Mouse (Mus musculus) lung, postnatal 36 days (tissue): ENCODE measurements around the gene Cwc27.
A peak's percentile ranks its signal among the peaks of the same experiment; 100 is the strongest.

Source experiments
- DNase-seq: peaks from one replicate; pipeline ENCODE4 v3.0.0; 2022; ENCODE audit warnings: mixed read lengths

Cwc27 gene

DNA sequence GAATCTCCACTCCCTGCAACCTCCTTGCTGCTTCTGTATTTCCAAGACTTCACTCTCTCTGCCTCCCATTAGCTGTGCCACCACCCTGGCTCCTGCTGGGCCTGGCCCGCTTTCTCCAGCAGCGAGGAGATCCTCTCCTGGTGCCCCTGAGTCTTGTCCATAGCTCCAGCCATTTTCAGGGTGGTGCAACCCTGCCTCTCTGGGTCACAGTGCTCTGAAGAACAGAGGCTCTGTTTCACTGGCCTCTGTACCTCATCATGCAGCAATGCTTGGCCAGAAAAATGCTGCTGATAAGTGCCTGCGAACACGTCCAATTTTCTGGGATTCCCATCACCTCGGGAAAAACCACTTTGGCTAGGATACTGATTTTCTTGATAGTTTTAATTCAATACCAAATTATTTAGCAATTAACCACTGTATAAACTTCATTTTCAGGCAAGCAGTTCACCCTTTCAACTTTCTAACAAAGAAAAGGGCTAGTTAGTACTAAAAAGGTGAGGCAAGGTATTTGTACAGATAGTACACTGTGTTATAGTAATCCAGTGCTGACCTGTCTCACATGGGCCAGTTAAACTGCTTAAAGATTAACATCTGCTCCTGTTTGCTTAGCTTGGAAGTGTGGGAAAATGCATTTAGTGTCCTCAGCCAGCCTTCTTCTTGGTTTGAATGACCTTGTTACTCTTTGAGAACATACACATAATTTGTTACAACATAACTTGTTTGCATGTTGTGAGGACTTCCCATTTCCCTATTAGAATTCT, 176.1 kb downstream of the Cwc27 start:
- peak; percentile 42 for DNase-seq

DNA sequence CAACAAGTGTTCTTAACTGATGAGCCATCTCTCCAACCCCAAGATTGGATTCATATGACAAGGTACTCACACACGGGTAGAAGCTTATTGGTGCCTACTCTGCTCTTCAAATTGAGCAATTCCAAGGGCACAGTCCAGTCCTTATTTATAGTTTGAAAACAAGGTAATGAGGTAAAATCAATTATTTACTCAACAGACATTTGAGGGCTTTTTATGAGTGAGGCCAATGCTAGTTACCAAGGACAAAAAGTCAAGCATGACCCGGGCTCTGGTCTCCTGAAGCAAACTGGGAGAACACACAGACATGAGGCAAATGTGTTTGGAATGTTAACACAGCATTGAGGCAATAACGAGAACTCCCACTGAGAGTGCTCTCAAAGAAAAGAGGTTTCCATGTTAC, 178.0 kb downstream of the Cwc27 start:
- peak; percentile 40 for DNase-seq

DNA sequence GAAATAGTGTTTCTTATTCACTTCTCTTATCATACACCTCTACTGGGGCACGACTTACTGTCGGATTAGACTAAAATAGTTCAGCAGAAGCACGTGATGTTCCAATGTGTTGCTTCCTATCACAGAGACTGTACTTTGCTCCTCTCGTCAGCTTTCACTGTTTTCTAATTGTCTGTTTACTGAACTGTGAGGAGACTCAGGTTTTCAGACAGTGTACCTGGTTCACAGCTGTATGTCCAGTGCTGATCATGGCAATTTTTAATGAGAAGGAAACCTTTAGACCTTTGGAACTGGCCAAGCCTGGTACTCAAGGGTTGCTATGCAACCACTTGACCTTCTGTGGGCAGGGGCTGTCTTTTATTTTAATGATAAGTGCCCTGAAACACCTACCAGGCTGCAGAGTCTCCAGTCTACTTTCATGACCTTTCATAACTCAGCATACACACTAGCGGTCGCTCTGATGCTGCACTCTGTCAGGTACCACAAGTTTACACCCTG, 180.9 kb downstream of the Cwc27 start:
- DNase-seq = peak; percentile 55

DNA sequence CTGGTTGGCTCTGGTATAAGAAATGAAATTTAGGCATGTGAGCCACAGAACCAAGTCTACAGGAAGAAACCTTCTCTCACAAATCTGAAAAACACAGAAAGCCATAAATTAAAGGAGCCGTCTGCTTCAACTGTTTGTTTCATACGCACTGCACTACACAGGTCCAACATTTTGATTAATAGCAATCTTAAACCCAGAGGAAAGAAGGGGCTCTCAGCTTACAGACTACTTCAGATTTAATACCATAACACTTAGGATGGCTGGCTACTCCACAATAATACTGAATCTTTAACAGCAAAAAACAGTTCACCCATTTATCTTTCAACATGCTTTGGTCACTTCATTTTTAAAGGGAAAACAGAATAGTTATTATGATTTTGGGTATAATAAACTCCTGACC, 182.2 kb downstream of the Cwc27 start:
- no peak for DNase-seq

DNA sequence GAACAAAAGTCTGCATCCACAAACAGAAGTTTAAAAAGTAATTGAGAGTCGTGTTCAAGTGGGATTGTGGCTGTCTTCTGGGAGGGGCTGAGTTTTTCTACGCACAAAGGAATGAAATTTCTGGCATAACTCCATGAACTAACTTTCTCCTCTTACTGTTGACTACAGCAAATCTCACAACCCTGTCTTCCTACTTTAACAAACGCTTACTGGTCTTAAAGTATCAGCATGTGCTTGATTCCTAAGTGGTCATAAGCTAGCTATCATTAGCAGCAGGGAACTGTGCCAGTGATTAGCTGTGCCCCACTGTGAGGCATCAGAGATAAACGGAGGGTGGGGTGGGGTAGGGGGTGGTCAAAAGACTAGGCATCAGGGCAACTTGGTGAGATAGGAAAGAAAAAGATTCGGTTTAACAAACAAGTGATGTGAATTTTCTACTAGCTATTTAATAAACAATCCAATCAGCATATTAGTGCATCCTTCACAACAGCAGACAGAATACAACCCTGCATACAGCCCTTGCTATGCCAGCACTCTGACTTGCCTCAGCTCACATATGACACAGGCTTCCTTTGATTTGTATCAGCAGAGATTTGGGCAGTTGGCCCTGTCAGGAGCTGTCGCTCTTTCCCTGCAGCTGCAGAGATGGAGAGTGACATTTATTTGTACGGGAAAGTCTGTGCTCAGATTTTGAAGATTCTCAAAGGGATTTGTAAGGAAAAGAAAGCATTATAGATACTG, 184.3 kb downstream of the Cwc27 start:
- no peak for DNase-seq

DNA sequence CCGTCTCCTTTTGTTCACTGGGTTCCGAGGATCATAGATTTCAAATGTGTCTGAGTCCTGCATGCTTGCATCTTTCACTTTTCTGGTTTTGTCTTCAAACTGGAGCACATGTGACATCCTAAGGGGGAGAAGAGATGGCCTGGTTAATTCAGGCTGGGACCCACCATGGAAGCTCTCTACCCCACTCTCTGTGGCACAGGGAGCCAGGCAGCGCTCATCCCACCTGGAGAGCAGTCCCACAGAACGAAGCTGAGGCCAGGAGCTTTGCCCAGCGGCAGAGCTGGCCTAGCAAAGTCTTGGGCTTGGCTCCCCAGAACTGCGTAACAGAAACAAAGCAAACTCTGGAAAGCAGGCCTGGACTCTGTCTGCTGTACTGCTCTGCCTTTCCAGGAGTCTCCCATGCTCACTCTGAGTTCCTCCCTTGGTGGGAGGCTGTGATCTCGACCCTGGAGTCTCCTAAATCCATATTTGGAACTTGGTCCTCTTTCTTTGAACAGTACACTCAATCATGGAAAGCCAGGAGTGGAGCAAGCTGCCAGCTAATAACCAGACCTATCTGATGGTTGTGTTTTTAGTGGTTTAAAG, 185.2 kb downstream of the Cwc27 start:
- DNase-seq = no peak

DNA sequence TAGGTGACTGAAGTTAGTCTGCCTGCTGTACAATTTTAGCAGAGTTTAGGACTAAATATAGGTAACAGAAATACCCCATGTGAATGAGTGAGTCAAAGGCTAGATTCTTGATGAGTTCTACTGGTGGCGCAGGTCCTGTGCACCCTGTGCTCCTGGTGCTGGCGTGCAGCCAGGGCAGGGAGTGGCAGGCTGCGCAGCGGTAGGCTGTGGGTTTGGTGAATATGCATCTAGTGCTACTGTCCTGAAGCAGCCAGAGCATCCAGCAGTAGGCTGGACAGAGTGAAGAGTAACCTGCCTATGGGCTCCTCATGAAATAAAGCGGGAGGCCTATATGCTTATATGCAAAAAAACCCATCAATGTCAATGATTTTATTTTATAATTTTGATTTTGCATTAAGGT, 186.1 kb downstream of the Cwc27 start:
- DNase-seq = no peak

DNA sequence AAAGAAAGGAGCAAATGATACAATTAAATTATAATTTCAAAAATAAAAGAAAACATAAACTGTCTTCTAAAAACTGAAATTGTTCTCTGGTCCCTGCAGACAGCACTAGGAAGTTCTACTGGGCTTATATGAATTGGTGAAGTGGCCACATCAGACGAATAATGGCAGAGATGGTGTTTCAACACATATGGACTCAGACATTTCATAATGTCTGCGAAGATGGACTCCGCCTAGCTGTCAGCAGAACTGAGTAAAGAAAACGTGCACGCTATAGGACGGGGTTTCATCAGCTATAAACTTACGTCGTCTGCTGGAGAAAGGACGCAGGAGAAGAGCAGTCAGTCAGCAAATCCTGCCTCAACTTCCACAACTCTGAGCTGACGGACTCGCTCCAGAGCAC, 187.3 kb downstream of the Cwc27 start:
- DNase-seq = no peak

DNA sequence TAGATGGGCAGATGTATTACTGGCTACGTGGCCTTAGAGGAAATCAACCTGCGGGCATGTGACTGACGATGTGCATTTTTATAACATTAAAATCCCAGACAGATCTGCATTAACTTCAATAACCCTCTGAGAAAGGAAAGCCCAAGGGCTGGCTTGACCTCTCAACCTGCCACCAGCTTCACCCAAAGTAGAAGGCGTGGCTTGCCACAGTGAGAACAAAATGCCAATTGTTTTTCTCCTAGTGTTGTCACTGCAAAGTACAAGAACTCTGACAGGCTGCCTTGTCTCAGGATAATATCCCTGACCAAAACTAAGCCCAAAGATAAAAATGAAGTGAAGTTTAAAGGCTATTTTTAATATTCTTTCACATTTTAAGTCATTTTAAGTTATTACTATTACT, 188.9 kb downstream of the Cwc27 start:
- DNase-seq = no peak

DNA sequence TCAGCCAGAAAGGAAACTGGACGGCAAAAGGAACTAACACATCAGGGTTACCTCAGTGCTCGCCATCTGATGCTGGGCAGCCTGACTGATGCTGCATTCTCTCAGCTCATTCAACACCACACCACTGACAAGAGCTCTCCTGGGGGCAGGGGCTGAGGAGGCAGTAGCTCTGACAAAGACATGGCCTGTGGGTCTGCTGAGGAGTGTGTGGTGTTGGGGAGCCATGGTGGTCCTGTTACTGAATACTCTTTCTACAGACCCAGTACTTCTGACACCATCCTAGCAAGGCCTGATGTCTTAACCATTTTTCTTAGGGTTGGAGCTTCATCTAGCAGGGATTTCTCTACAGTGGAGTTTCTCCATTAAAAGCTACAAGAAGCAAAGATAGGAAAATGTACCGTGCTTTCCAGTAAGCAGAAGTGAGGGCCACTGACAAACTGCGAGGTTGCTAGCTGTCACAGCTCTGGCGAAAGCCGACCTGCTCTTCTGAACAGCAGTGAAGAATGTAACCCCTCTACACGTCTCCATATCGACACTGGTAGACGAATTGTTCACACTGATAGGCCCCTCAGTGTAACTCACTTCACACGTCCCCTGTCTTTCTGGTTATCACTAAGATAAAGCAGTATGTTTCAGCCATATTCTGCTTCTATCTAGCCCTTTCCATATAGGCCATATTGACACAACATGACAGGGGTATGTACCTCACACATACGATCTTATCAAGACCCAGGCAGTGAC, 189.6 kb downstream of the Cwc27 start:
- no peak for DNase-seq

DNA sequence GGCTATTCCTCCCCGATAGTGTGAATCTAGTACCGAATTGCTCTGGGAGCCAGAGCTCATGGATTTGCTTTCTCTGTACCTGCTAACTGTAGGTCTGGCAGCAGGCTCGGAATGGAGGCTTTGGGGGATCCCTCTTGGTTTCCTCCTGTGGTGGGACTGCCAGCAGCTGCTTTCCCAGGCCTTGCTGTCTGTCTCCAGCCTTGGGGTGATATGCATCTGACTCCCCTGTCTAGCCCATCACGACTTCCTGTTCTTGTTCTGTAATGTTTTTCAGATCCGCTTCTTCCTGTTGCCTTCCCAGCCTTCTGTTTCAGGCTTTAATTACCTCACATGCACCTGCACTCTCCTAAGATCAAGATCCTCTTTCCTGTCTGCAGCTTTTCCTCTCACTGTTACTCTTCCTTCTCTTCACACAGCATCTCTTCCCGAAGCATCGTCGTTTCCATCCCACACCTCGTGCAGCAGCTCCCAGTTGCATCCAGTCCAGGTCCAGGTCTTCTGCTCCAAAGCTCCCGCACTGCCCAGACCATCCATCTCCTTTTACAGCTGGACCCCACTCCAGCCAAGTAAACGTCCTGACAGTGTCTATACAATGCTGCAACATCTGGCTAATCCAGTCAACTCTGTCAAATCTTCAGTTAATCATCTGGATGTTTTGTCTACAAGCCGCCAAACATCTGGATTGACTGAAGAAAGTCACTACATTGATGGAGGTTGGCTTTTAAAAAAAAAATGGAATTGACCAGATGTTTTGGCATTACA, 193.6 kb downstream of the Cwc27 start:
- DNase-seq = no peak

DNA sequence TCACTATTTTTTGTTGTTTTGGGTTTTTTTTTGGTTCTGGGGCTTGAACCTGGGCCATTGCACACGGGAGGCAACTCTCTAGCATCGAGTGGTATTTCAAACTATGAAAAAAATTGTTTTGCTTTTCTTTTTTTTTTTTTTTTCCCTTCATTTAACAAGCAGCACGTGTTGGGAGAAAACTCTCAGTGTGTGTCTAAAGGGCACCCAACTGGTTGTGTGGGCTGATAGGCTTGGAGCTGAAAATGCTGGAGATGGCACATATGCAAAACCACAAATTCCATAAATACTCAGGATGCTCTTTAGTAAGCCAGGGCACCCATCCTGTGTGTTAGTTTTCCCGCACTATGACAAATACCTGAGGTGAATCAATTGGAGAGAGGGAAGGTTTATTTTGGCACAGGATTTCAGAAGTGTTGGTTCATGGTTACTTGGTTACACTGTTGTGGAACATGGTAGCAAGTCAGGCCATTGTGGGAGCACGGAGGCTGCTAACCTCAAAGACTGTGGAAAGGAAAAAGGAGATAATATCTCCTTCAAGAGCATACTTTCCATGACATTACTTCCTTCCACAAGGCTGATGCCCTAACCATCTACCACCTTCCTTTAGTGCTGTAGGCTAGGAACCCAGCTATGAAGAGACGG, 194.7 kb downstream of the Cwc27 start:
- no peak for DNase-seq

DNA sequence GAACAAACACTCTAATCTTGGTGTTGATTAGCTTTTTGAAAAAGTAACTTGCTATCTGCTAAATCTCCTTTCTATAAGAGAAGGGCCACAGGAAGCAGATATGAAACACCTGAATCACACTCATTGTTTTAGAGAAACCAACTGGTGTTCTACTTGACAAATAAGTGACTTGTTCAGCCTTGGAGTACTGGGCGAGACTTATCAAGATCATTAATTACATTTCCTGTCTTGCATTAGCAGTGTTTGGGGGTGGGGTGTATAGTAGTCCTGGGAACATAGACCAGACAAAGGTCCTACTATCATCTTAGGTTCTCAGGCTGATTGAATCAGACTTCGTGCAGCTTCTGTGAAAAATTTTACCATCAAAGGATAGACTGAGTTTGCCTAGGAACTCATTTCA, 196.5 kb downstream of the Cwc27 start:
- no peak for DNase-seq

DNA sequence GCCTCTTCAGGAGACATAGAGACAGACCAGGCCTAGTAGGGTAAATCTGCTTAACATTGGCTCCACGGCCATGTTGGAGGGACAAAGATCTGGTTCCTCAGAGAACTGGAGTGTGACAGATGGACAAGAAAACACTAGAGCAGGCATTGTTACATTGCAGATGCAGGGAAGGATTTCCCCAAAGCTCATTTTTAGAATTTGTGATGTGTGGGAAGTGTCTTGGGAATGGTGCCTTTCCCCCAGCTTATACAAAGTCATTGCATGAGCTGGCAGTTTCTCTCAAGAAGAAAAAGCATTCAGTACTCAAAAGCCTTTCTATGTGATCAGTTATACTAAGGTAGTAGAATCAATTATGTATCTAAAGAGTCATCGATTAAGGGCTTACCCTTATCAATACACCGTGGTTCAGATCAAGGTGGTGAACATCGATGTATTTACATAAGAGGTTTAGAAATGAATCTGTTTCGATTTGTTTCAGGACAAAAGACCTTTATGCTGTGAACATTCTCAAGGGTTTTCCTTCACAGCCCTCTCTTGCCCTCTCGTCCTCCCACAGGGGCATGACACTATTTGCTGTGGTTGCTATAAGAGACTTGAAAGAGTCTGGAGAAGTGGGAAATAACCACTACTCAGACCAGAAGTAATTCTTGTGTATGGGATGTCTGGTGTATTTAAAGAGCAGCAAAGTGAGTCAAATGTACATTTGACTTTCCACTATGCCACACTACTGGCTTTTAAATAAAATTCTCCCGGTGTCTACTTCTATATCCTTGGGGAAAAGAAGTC, 197.2 kb downstream of the Cwc27 start:
- no peak for DNase-seq

DNA sequence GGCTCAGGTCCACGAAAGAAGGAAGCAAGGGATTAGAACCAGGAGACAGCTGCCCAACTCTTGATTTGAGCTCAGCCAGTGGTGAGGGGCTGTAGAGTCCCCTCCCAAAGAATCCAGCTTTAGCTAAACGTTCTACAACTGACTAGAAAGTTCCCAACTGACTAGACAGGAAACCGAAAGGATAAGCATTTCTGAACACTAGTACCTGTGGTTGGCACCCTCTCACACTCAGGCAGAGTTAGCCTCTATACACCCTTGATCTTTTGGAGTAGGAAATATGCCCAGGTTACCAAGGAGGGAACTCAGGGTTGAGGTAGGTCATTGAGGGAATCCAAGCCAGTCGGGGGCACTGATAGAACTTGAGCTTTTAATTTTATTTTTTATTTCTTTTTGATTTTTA, 199.7 kb downstream of the Cwc27 start:
- DNase-seq = no peak

DNA sequence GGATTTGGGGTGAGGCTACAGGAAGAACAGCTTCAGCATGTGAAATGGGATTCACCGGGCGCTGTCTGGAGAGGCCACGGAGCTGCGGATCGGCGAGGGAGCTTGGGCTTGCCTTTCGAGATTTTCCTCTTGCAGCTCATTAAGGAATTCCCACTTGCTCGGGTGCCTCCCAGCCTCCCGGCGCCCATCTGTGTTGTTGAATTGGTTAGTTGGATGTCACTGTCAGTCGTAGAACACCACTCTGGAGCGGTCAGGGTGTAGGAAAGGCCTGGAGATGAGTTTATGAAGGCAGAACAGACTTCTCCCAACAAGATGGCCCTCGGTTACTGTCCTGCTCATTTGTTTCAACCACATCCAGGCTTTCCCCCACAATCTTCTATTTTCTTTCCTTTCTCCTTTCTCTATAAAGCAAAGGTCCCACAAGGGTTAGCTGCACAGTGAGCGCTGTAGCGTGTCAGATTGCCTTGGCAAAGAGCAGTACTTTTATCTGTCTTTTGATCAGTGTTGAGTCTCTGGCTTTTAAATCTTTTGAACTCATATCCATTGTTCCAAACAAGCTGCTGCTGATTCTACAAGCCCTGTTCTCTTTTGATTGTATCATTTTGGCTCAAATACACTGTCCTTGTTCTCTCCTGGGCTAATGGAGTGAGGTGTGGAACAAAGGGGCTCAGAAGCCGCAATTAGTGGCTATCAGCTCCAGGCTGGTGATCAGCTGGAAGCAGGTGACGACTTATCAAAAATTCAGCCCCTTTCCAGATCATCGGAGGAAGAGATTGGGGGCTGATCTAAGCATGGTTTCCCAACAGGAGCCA, 200.7 kb downstream of the Cwc27 start:
- DNase-seq = no peak

DNA sequence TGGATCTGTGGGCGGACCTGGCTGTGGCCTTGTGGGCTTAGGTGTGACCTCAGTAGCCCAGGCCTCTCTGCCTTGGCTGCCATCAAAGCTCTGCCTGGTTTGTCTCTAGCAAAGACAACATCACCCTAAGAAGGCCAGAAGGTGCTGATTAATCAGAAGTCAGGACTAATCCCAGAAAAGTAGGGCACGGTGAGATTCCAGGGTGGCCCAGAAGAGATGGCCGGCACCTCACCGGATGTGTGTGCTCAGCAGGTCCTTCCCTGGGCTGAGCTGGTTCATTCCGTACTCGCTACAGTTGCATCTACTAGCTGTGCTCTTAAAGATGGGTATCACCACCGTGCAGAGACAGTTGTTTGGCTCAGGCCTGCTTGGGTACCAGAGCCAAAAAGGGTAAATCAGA, 201.8 kb downstream of the Cwc27 start:
- no peak for DNase-seq

DNA sequence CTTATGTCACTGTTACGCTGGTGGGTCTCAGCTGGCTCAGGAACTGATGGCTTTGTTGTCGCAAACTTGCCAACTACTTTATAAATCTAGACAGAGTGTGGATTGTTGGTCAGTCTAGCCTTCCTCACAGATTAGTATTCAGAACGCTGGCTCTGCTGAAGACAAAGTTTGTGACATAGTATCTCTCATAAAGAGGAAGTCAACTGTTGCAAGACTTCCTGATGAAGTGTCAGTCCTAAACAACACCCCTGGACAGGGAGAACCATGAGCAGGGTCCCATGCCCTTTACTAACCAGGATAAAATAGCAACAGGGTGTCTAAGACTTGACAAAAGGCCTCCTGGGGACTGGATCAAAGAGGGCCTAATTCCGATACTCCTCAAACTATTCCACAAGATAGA, 205.6 kb downstream of the Cwc27 start:
- no peak for DNase-seq

DNA sequence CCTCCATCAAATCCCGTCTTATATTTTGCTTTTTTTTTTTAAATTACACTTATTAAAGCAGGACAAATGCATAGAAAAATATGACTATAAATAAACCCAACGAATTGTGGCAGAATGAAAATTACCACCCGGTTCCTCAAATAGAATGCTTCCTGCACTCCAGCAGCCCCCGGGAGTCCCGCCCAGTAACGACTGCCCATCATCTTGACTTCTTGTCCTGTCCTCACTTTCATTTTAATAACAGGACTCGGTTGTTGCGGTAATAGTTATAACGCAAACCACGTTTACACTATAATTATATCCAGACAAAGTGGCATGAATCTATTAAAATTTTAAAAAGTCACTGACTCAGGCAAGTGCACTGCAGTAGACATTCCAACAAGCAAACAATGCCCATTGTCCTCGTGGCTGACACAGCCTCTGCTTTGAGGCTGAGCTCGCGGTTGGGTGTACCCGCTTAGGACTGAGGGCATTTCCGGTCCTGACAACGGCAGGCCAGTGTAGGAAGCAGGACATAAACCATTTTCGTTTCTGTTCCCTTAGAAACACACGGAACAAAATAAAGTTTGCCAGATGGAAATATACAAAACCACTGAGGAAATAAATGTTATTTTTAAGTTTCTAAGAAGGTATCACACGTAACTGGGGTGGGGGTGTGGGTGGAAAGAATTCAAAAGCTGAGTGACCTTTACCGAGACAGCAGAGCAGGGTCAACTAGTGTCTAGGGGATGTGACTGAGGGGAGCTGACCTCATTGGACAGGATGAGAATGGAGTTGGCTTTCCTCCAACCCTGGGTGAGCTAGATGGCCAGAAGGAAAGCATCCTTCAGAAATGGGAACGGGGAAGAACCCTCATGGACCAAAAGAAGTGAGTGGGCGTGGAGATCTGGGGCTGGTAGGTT, 206.5 kb downstream of the Cwc27 start:
- DNase-seq = peak; percentile 85
